Mouse (Mus musculus) olfactory bulb, adult 2 months (tissue): ENCODE measurements around the gene Rd3l.

Experiments
- CTCF ChIP-seq: fragments of 200-500 bp; IDR thresholded peaks from 2 replicates; pipeline ENCODE4 v1.5.1; 2012; ENCODE audit warnings: low read depth, mild to moderate bottlenecking, low read length, moderate library complexity; ENCODE audit not compliant: insufficient read depth
- POLR2A ChIP-seq: fragments of 200-500 bp; IDR thresholded peaks from 2 replicates; pipeline ENCODE4 v1.6.1; 2012; ENCODE audit warnings: mild to moderate bottlenecking, low read depth, low read length, moderate library complexity; ENCODE audit not compliant: insufficient read depth

DNA sequence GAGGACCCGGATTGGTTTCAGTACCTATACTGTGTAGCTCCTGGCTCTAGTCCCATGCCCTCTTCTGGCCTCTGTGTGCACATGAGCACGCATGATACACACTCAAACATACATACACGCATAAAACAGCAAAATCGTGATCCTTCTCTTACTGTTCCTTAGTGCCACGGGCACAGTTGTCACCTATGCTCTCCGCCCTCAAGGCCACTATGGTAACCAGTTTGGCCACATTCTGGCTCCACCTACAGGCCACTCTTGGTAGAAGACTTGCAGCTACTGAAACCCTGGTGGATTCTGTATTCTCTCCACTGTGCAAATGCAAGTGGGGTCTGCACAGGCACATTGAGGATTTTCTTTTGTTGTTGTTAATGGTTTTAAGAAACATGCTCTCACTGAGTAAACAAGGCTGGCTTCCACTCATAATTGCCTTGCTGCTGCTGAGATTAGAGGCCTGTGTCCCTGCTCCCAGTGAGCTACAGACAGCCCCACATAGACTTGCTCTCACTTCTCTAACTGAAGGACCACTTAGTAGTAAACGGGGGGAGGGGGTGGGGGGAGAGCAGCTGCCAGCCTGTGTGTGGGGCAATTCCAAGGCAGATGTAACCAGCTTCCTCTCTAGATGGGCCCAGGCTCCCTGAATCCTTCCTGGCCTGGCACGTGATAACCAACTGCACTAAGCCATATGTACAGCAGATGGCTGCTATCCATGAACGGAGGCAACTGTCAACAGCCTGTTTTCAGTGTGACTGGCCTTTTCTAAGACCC, 22.8 kb downstream of the Rd3l start:
- TF ChIP-seq CTCF = peak; percentile 33; the same call in 1 of the 2 replicates
- TF ChIP-seq POLR2A = no peak
